Mouse (Mus musculus) heart, postnatal 0 days (tissue): ENCODE results near the gene Myzap.

Source experiments
- CTCF ChIP-seq: IDR thresholded peaks from 2 replicates; pipeline ENCODE4 v1.5.1; 2016; ENCODE audit warnings: antibody characterized with exemption, control low read depth, low read depth
- EP300 ChIP-seq: IDR thresholded peaks from 2 replicates; pipeline ENCODE4 v1.6.1; 2016; ENCODE audit warnings: antibody characterized with exemption, low read depth

DNA sequence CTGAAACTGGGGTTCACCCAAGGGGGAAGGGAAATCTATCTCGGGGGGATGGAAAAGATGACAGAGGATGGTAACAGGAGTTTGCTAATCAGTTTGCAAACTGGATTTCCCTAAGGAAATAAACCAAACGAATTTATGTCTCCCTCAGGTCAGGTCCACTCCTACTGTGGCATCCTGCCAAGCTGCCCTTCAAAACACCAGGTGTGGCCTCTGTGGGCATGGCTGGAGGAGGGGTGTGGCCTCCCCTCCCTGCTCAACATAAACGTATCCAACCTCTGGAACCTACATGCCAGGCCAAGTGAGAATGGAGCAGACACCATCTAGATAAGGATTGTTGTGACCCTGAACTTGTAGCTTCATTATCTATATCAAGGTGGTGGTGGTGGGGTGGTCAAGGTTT is 5.8 kb downstream of the Myzap start:
- no peak for TF ChIP-seq EP300
- TF ChIP-seq CTCF, result no peak
